Mouse (Mus musculus) liver, adult 2 months (tissue): ENCODE data around the gene Ablim2. TPM values are rescaled to one million over a fixed set of nuclear protein-coding genes. Genes with fewer than 3 reads are reported as not detected.

ENCODE experiments used
- DNase-seq: peaks from one replicate; pipeline ENCODE4 v3.0.0-alpha.2; 2011; ENCODE audit warnings: low read depth, low spot score; ENCODE audit errors: extremely low read depth
- H3K27ac ChIP-seq: fragments of 200-500 bp; replicated peaks from 2 replicates; pipeline ENCODE4 v1.5.1; 2012; ENCODE audit warnings: low read depth, mild to moderate bottlenecking, control low read depth, inconsistent platforms, low read length; ENCODE audit not compliant: insufficient read depth
- H3K27me3 ChIP-seq: fragments of 200-500 bp; 2 replicates; pipeline ENCODE4 v1.6.1; 2012; ENCODE audit warnings: mild to moderate bottlenecking, moderate library complexity, low read length, inconsistent platforms; ENCODE audit not compliant: control insufficient read depth, insufficient read depth
- H3K36me3 ChIP-seq: fragments of 200-500 bp; 2 replicates; pipeline ENCODE4 v1.6.1; 2012; ENCODE audit warnings: low read length, inconsistent platforms; ENCODE audit not compliant: control insufficient read depth, insufficient read depth
- H3K4me1 ChIP-seq: fragments of 200-500 bp; 2 replicates; pipeline ENCODE4 v1.6.1; 2011; ENCODE audit warnings: low read length; ENCODE audit not compliant: control insufficient read depth, insufficient read depth
- H3K4me3 ChIP-seq: fragments of 200-500 bp; 2 replicates; pipeline ENCODE4 v1.5.1; 2011; ENCODE audit warnings: low read depth, mild to moderate bottlenecking, control low read depth, low read length, moderate library complexity; ENCODE audit not compliant: insufficient read depth
- H3K79me2 ChIP-seq: fragments of 200-500 bp; 2 replicates; pipeline ENCODE4 v1.6.1; 2012; ENCODE audit warnings: inconsistent platforms, mild to moderate bottlenecking, low read length, moderate library complexity; ENCODE audit not compliant: control insufficient read depth, insufficient read depth
- H3K9ac ChIP-seq: fragments of 200-500 bp; 2 replicates; pipeline ENCODE4 v1.6.1; 2012; ENCODE audit warnings: low read depth, mild to moderate bottlenecking, control low read depth, inconsistent platforms, low read length
- CTCF ChIP-seq: fragments of 200-500 bp; IDR thresholded peaks from 2 replicates; pipeline ENCODE4 v1.5.1; 2011; ENCODE audit warnings: low read depth, low read length, control low read depth
- POLR2A ChIP-seq: fragments of 200-500 bp; IDR thresholded peaks from 2 replicates; pipeline ENCODE4 v1.6.1; 2011; ENCODE audit warnings: low read length, control low read depth; ENCODE audit not compliant: insufficient read depth; ENCODE audit errors: extremely low read depth
- WGBS: fragments of 180-500 bp; shearing (Covaris S2); methylation state at CpG from one replicate; pipeline ENCODE4 v1.1.7; 2018; 5-methylcytosine and 5-hydroxymethylcytosine counted together
- polyA plus RNA-seq: library from polyadenylated mRNA; depleted of rRNA; stranded (reverse); fragments of >200 nt; gene quantifications from 2 replicates; pipeline ENCODE4 v1.2.3, GENCODE M21; 2012
- total RNA-seq: library from RNA; depleted of rRNA; stranded (reverse); fragments of >200 nt; gene quantifications from 2 replicates; pipeline ENCODE4 v1.2.3, GENCODE M21; 2014

Gene Ablim2
- total and polyA plus RNA-seq, 2 experiments: 2.3 to 5.9 TPM

- no peak for TF ChIP-seq POLR2A
- TF ChIP-seq CTCF: no peak
- Histone ChIP-seq H3K9ac (no peak overlapping the region), H3K4me3 (no peak overlapping the region), H3K27me3 (no peaks in the 10 kb centered on the region), H3K36me3 (no peaks in the 10 kb centered on the region), H3K27ac (no peak overlapping the region), H3K4me1 (no peaks in the 10 kb centered on the region), H3K79me2 (no peaks in the 10 kb centered on the region)
- WGBS: 79% methylated on average over 13 of the region's 13 CpGs
- DNase-seq: no peak
Observed at GRCm38 (mm10) chr5:35773274-35774136, 15.8 kb downstream of the Ablim2 start.

- H3K36me3 ChIP-seq: no peaks in the 10 kb centered on the region
- H3K27ac ChIP-seq: no peak overlapping the region
- no peaks in the 10 kb centered on the region for H3K79me2 ChIP-seq
- no peak overlapping the region for H3K9ac ChIP-seq
- H3K4me1 ChIP-seq: no peaks in the 10 kb centered on the region
- no peak for DNase-seq
- no peak overlapping the region for H3K4me3 ChIP-seq
- 76% methylated on average over 6 of the region's 6 CpGs for WGBS
- TF ChIP-seq POLR2A (no peak), CTCF (no peak)
- H3K27me3 ChIP-seq: no peaks in the 10 kb centered on the region
Observed at GRCm38 (mm10) chr5:35774137-35774424, 16.4 kb downstream of the Ablim2 start.

- no peaks in the 10 kb centered on the region for H3K36me3 ChIP-seq
- no peaks in the 10 kb centered on the region for H3K79me2 ChIP-seq
- 76% methylated on average over 3 of the region's 3 CpGs for WGBS
- no peak for TF ChIP-seq POLR2A
- TF ChIP-seq CTCF: no peak
- no peaks in the 10 kb centered on the region for H3K4me1 ChIP-seq
- no peak overlapping the region for H3K27ac ChIP-seq
- H3K27me3 ChIP-seq: no peaks in the 10 kb centered on the region
- no peak overlapping the region for H3K4me3 ChIP-seq
- DNase-seq: no peak
- H3K9ac ChIP-seq: no peak overlapping the region
Observed at GRCm38 (mm10) chr5:35781116-35781515, 23.4 kb downstream of the Ablim2 start.

GRCm38 (mm10) chr5:35782648-35783180 is 25.0 kb downstream of the Ablim2 start:
- TF ChIP-seq POLR2A (no peak), CTCF (no peak)
- no peak overlapping the region for H3K4me3 ChIP-seq
- no peaks in the 10 kb centered on the region for H3K36me3 ChIP-seq
- no peaks in the 10 kb centered on the region for H3K27me3 ChIP-seq
- H3K4me1 ChIP-seq: no peaks in the 10 kb centered on the region
- H3K27ac ChIP-seq: no peak overlapping the region
- no peak overlapping the region for H3K9ac ChIP-seq
- no peaks in the 10 kb centered on the region for H3K79me2 ChIP-seq
- 35% methylated on average over 10 of the region's 10 CpGs for WGBS
- DNase-seq: peak; percentile 14

- no peak for DNase-seq
- H3K36me3 ChIP-seq: no peaks in the 10 kb centered on the region
- TF ChIP-seq CTCF: no peak
- no peak for TF ChIP-seq POLR2A
- 76% methylated on average over 7 of the region's 7 CpGs for WGBS
- H3K79me2 ChIP-seq: no peaks in the 10 kb centered on the region
- H3K4me3 ChIP-seq: no peak overlapping the region
- no peak overlapping the region for H3K9ac ChIP-seq
- no peaks in the 10 kb centered on the region for H3K4me1 ChIP-seq
- H3K27ac ChIP-seq: no peak overlapping the region
- H3K27me3 ChIP-seq: no peaks in the 10 kb centered on the region
Observed at GRCm38 (mm10) chr5:35785853-35786252, 28.2 kb downstream of the Ablim2 start.

- Histone ChIP-seq H3K36me3 (no peaks in the 10 kb centered on the region), H3K4me3 (no peak overlapping the region), H3K9ac (no peak overlapping the region), H3K79me2 (no peaks in the 10 kb centered on the region), H3K27me3 (no peaks in the 10 kb centered on the region), H3K4me1 (no peaks in the 10 kb centered on the region), H3K27ac (no peak overlapping the region)
- no peak for DNase-seq
- 82% methylated on average over 12 of the region's 12 CpGs for WGBS
- TF ChIP-seq POLR2A: no peak
- TF ChIP-seq CTCF: no peak
Observed at GRCm38 (mm10) chr5:35787847-35788246, 30.2 kb downstream of the Ablim2 start.
